Mouse (Mus musculus) CH12.LX (cell line): ENCODE data around the gene Krtap19-5. TPM values are rescaled to one million over a fixed set of nuclear protein-coding genes. Genes with fewer than 3 reads are reported as not detected.

ENCODE experiments used
- DNase-seq: peaks from one replicate; pipeline ENCODE4 v3.0.0-alpha.2; 2013; ENCODE audit errors: extremely low read depth
- H3K27ac ChIP-seq: 2 replicates; pipeline ENCODE4 v1.5.1; 2012; ENCODE audit warnings: low read depth, mild to moderate bottlenecking, control low read depth, moderate library complexity; ENCODE audit not compliant: insufficient read depth
- H3K27me3 ChIP-seq: replicated peaks from 2 replicates; pipeline ENCODE3; 2012; ENCODE audit warnings: inconsistent platforms
- H3K36me3 ChIP-seq, 2 experiments: replicated peaks in 1 of 2; 2 replicates each; pipeline versions ENCODE3 to v1.6.1; 2012; ENCODE audit warnings: inconsistent platforms in 1 of 2, low read length in 1 of 2, mild to moderate bottlenecking in 1 of 2, mixed read lengths in 1 of 2, moderate library complexity in 1 of 2; ENCODE audit not compliant: control insufficient read depth in 1 of 2, insufficient read depth in 1 of 2
- H3K4me1 ChIP-seq, 2 experiments: 2 replicates each; pipeline ENCODE4 v1.6.1; 2012; ENCODE audit warnings: inconsistent platforms in 1 of 2, moderate library complexity in 1 of 2; ENCODE audit not compliant: insufficient read depth in 2 of 2, control insufficient read depth in 1 of 2
- H3K4me2 ChIP-seq: 2 replicates; pipeline ENCODE4 v1.6.1; 2012; ENCODE audit warnings: low read depth, mild to moderate bottlenecking, control low read depth; ENCODE audit not compliant: poor library complexity, insufficient read depth, severe bottlenecking
- H3K4me3 ChIP-seq, 3 experiments: fragments of 150-350 bp in 1 of 3; sonication (generic) in 1 of 3; replicated peaks in 1 of 3; 2 replicates each; pipeline versions ENCODE3 to v1.5.1; 2011 to 2012; ENCODE audit warnings: low read depth in 2 of 3, low read length in 2 of 3, mild to moderate bottlenecking in 2 of 3, moderate library complexity in 2 of 3, control low read depth in 1 of 3, improper control_type of control experiment in 1 of 3, inconsistent platforms in 1 of 3, mixed read lengths in 1 of 3; ENCODE audit not compliant: poor library complexity in 1 of 3
- H3K79me2 ChIP-seq: replicated peaks from 2 replicates; pipeline ENCODE4 v1.6.1; 2012; ENCODE audit warnings: mild to moderate bottlenecking, moderate library complexity; ENCODE audit not compliant: control insufficient read depth, poor library complexity, insufficient read depth, severe bottlenecking; ENCODE audit errors: extremely low read depth
- H3K9ac ChIP-seq: 2 replicates; pipeline ENCODE4 v1.6.1; 2012; ENCODE audit warnings: low read depth, mild to moderate bottlenecking, control low read depth, moderate library complexity; ENCODE audit not compliant: insufficient read depth
- H3K9me3 ChIP-seq: replicated peaks from 2 replicates; pipeline ENCODE3; 2012; ENCODE audit warnings: low read length, inconsistent platforms, mixed read lengths
- BHLHE40 ChIP-seq: IDR thresholded peaks from 2 replicates; pipeline ENCODE4 v1.6.1; 2011; ENCODE audit warnings: mild to moderate bottlenecking, low read depth, low read length, improper control_type of control experiment
- CHD1 ChIP-seq: IDR thresholded peaks from 2 replicates; pipeline ENCODE4 v1.6.1; 2012; ENCODE audit warnings: low read depth, low read length, improper control_type of control experiment, inconsistent platforms
- E2F4 ChIP-seq: IDR thresholded peaks from 2 replicates; pipeline ENCODE4 v1.6.1; 2011; ENCODE audit warnings: low read depth, low read length, improper control_type of control experiment; ENCODE audit not compliant: insufficient replicate concordance
- ELF1 ChIP-seq: IDR thresholded peaks from 2 replicates; pipeline ENCODE4 v1.6.1; 2014; ENCODE audit warnings: low read depth, mild to moderate bottlenecking, inconsistent platforms, low read length, improper control_type of control experiment
- EP300 ChIP-seq: IDR thresholded peaks from 2 replicates; pipeline ENCODE4 v1.6.1; 2011; ENCODE audit warnings: low read length, improper control_type of control experiment
- GABPA ChIP-seq: IDR thresholded peaks from 2 replicates; pipeline ENCODE4 v1.6.1; 2012; ENCODE audit warnings: low read depth, low read length, improper control_type of control experiment, inconsistent platforms; ENCODE audit not compliant: insufficient replicate concordance
- HCFC1 ChIP-seq: IDR thresholded peaks from 2 replicates; pipeline ENCODE4 v1.6.1; 2012; ENCODE audit warnings: low read depth, mild to moderate bottlenecking, inconsistent platforms, low read length, improper control_type of control experiment
- JUN ChIP-seq: IDR thresholded peaks from 2 replicates; pipeline ENCODE4 v1.6.1; 2011; ENCODE audit warnings: low read depth, mild to moderate bottlenecking, low read length, improper control_type of control experiment, moderate library complexity; ENCODE audit not compliant: insufficient read depth
- JUND ChIP-seq: conservative IDR thresholded peaks from 2 replicates; pipeline ENCODE4 v1.6.1; 2011; ENCODE audit warnings: low read depth, low read length, improper control_type of control experiment
- KAT2A ChIP-seq: IDR thresholded peaks from 2 replicates; pipeline ENCODE4 v1.6.1; 2012; ENCODE audit warnings: low read length, improper control_type of control experiment, inconsistent platforms; ENCODE audit not compliant: insufficient replicate concordance
- MAZ ChIP-seq: IDR thresholded peaks from 2 replicates; pipeline ENCODE4 v1.6.1; 2012; ENCODE audit warnings: low read depth, mild to moderate bottlenecking, inconsistent platforms, low read length, improper control_type of control experiment, moderate library complexity
- MEF2A ChIP-seq: IDR thresholded peaks from 2 replicates; pipeline ENCODE4 v1.6.1; 2014; ENCODE audit warnings: low read depth, mild to moderate bottlenecking, inconsistent platforms, low read length, improper control_type of control experiment, borderline replicate concordance
- MYC ChIP-seq: IDR thresholded peaks from 2 replicates; pipeline ENCODE4 v1.6.1; 2011; ENCODE audit warnings: low read depth, mild to moderate bottlenecking, improper control_type of control experiment, low read length
- NELFE ChIP-seq: IDR thresholded peaks from 2 replicates; pipeline ENCODE4 v1.6.1; 2011; ENCODE audit warnings: low read depth, low read length, improper control_type of control experiment
- NRF1 ChIP-seq: IDR thresholded peaks from 2 replicates; pipeline ENCODE4 v1.6.1; 2014; ENCODE audit warnings: low read depth, mild to moderate bottlenecking, inconsistent platforms, low read length, improper control_type of control experiment, moderate library complexity
- RAD21 ChIP-seq: IDR thresholded peaks from 2 replicates; pipeline ENCODE4 v1.6.1; 2011; ENCODE audit warnings: low read depth, mild to moderate bottlenecking, low read length, improper control_type of control experiment, moderate library complexity
- SIN3A ChIP-seq: IDR thresholded peaks from 2 replicates; pipeline ENCODE4 v1.6.1; 2012; ENCODE audit warnings: low read length, improper control_type of control experiment, inconsistent platforms
- SMC3 ChIP-seq: IDR thresholded peaks from 2 replicates; pipeline ENCODE4 v1.6.1; 2011; ENCODE audit warnings: low read depth, low read length, improper control_type of control experiment
- TBP ChIP-seq: conservative IDR thresholded peaks from 2 replicates; pipeline ENCODE4 v1.6.1; 2011; ENCODE audit warnings: low read depth, low read length, improper control_type of control experiment
- TCF12 ChIP-seq: IDR thresholded peaks from 2 replicates; pipeline ENCODE4 v1.6.1; 2014; ENCODE audit warnings: low read depth, mild to moderate bottlenecking, inconsistent platforms, low read length, improper control_type of control experiment
- UBTF ChIP-seq: IDR thresholded peaks from 2 replicates; pipeline ENCODE4 v1.6.1; 2012; ENCODE audit warnings: low read depth, mild to moderate bottlenecking, inconsistent platforms, low read length, improper control_type of control experiment, moderate library complexity
- USF1 ChIP-seq: IDR thresholded peaks from 2 replicates; pipeline ENCODE4 v1.6.1; 2014; ENCODE audit warnings: low read depth, mild to moderate bottlenecking, inconsistent platforms, low read length, improper control_type of control experiment
- USF2 ChIP-seq: conservative IDR thresholded peaks from 2 replicates; pipeline ENCODE4 v1.6.1; 2011; ENCODE audit warnings: low read depth, low read length, improper control_type of control experiment
- ZC3H11A ChIP-seq: IDR thresholded peaks from 2 replicates; pipeline ENCODE4 v1.6.1; 2012; ENCODE audit warnings: low read depth, mild to moderate bottlenecking, inconsistent platforms, low read length, improper control_type of control experiment
- ZKSCAN1 ChIP-seq: IDR thresholded peaks from 2 replicates; pipeline ENCODE4 v1.6.1; 2012; ENCODE audit warnings: low read depth, inconsistent platforms, low read length, improper control_type of control experiment, borderline replicate concordance
- ZNF384 ChIP-seq: IDR thresholded peaks from 2 replicates; pipeline ENCODE4 v1.6.1; 2012; ENCODE audit warnings: low read depth, low read length, improper control_type of control experiment, inconsistent platforms
- dilution Hi-C: fragments of 300-500 bp; cut with MboI; formaldehyde crosslinking; loops from 2 replicates; pipeline ENCODE4 v1.14.3; 2020; ENCODE audit warnings: low sequenced_read_pairs; ENCODE audit not compliant: extremely low pct_unique_long_range_greater_than_20kb, extremely low pct_ligation_motif_present
- in situ Hi-C: fragments of 300-500 bp; cut with MboI; formaldehyde crosslinking; loops from 3 replicates; pipeline ENCODE4 v1.14.3; 2019; ENCODE audit warnings: low sequenced_read_pairs, low pct_ligation_motif_present, low pct_unique_long_range_greater_than_20kb, mixed read lengths
- polyA plus RNA-seq: library from polyadenylated mRNA; unstranded; fragments of >175 nt; gene quantifications from 2 replicates; pipeline ENCODE4 v1.2.1, GENCODE M21; 2012; ENCODE audit warnings: low read depth; ENCODE audit not compliant: insufficient read length
- total RNA-seq, 2 experiments: library from RNA; depleted of rRNA; stranded (reverse); fragments of 300-350 nt in 1 of 2; fragments of >200 nt in 1 of 2; gene quantifications; 2 replicates each; pipeline ENCODE4 v1.2.3; 2012 to 2014

Gene Krtap19-5
- total and polyA plus RNA-seq, 3 experiments, result not detected

DNA sequence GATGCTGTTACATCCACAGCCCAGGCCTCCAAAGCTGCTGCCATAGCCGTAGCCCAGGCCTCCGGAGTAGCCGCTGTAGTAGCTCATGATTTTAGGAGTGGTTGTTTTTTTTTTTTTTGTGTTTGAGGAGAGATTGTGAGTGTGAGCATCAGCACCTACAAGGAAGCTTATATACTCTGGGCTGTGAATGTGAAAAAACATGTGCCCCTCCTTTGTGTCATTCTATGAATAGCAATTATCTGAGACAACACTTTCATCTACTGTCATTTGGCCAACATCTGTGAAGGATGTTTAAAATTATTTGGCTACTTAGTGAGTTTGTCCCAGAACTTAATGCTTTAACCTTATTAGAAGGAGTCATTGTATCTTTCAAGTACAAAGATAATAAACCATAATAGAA is 22.1 kb downstream of the Krtap19-5 start, which contains the start of gene Krtap19-2:
Gene Krtap19-2 (minus strand): TSS at position 101 of the 400 bp plus-strand sequence.
- in situ Hi-C loops (no loop called here), dilution Hi-C loops (no loop called here)
- TF ChIP-seq SIN3A (no peak), GABPA (no peak), E2F4 (no peak), MYC (no peak), NRF1 (no peak), MAZ (no peak), USF2 (no peak), UBTF (no peak), TCF12 (no peak), BHLHE40 (no peak), JUND (no peak), RAD21 (no peak), ELF1 (no peak), USF1 (no peak), NELFE (no peak), HCFC1 (no peak), EP300 (no peak), CHD1 (no peak), KAT2A (no peak)
- Histone ChIP-seq H3K9me3 (peaks cover 14% of the 10 kb centered on the region), H3K79me2 (no peaks in the 10 kb centered on the region), H3K27me3 (no peaks in the 10 kb centered on the region), H3K9ac (no peak within 1 kb of the TSS), H3K4me2 (no peak within 1 kb of the TSS), H3K4me3 (no peak within 1 kb of the TSS), H3K36me3 (no peaks in the 10 kb centered on the region), H3K4me1 (no peaks in the 10 kb centered on the region), H3K27ac (no peak within 1 kb of the TSS)
- DNase-seq, result no peak

- Histone ChIP-seq H3K9me3 (peaks cover 28% of the 10 kb centered on the region), H3K4me1 (no peaks in the 10 kb centered on the region), H3K36me3 (no peaks in the 10 kb centered on the region), H3K27ac (no peak within 1 kb of the TSS), H3K27me3 (no peaks in the 10 kb centered on the region), H3K4me3 (no peak within 1 kb of the TSS), H3K9ac (no peak within 1 kb of the TSS), H3K4me2 (no peak within 1 kb of the TSS), H3K79me2 (no peaks in the 10 kb centered on the region)
- in situ Hi-C loops (no loop called here), dilution Hi-C loops (no loop called here)
- DNase-seq, result no peak
- TF ChIP-seq JUN (no peak), TBP (no peak), JUND (no peak), GABPA (no peak), MAZ (no peak), EP300 (no peak), MEF2A (no peak), ZKSCAN1 (no peak), SMC3 (no peak), HCFC1 (no peak), BHLHE40 (no peak), KAT2A (no peak), ZNF384 (no peak), ZC3H11A (no peak)
Observed at GRCm38 (mm10) chr16:88869311-88869710, 26.9 kb downstream of the Krtap19-5 start, which contains the start of gene Krtap19-1. Gene Krtap19-1, minus strand, starts transcription at chr16:88869411.
